Mouse (Mus musculus) liver, postnatal 0 days (tissue): ENCODE measurements around the gene Lzts2.

Experiments
- CTCF ChIP-seq: sonication (generic); IDR thresholded peaks from 2 replicates; pipeline ENCODE4 v1.5.1; 2016; ENCODE audit warnings: antibody characterized with exemption, low read depth
- EP300 ChIP-seq: IDR thresholded peaks from 2 replicates; pipeline ENCODE4 v1.6.1; 2016; ENCODE audit warnings: antibody characterized with exemption, low read depth, mild to moderate bottlenecking

GRCm38 (mm10) chr19:45003740-45004516, 10.3 kb upstream of the Lzts2 start:
- TF ChIP-seq CTCF (no peak), EP300 (no peak)
